Mouse (Mus musculus): ENCODE data around the gene Mast3. TPM values are rescaled to one million over a fixed set of nuclear protein-coding genes. Genes with fewer than 3 reads are reported as not detected.
"Not testable (repeated sequence)": the region's sequence is repeated elsewhere in the genome, so short reads cannot be mapped to it uniquely, and the experiment has no call there.

Gene Mast3
- polyA plus RNA-seq, 1 experiment from 2014 or later = 18.3 TPM

DNA sequence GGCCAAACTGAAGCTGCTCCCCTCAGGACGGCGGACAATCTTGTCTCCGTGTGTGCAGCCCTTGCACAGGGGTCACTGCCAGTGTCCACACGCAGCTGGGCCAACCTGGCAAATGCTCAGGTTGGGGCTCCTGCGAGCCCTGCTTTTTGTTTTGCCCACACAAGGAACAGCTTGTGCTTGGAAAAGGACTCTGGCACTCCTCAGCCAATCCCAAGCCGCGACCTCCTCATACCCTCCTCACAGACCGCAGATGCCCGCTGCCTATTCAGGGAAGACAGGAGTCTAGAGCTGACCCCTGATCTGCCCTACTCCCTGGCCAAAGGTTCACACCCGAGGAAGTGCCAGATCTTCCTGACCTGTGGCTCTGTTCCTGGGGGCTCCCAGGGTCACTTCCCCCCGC, 27.5 kb upstream of the Mast3 start:
- H3K27me3 ChIP-seq = no peaks in the 10 kb centered on the region
- no peak overlapping the region for H3K27ac ChIP-seq
- ATAC-seq = no peak
- no peaks in the 10 kb centered on the region for H3K9me3 ChIP-seq
- no peak overlapping the region for H3K4me3 ChIP-seq (replicated peaks)
- no peak overlapping the region for H3K4me2 ChIP-seq (replicated peaks)
- 0 out of 2 replicates have a peak overlapping the region, but pooled peaks have one; percentile 19 for H3K9ac ChIP-seq (replicated peaks)
- peaks cover 18% of the 10 kb centered on the region; the same call in 1 of the 2 replicates for H3K36me3 ChIP-seq
- peaks cover 14% of the 10 kb centered on the region; the same call in 1 of the 2 replicates for H3K4me1 ChIP-seq (replicated peaks)
- 69% methylated on average over 11 of the region's 11 CpGs for WGBS

DNA sequence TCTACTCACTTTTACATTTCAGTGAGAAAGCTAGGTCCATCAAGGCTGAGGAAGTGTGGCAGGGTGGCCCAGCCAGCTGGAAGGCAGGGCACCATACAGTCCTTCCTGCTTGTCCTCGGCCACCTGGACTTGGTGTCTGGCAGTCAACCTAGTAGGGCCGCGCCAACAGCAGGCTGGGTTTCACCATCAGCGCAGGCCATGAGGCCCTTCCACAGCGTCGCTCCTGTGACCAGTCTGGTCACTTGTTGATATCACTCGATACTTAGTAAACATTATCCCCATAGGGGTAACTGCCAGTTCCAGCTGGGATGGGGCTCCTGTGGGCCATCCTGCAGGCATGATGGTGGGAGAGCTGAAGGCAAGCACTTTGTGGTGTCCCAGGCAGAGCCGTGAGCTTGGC, 26.7 kb upstream of the Mast3 start:
- no peak for ATAC-seq
- no peaks in the 10 kb centered on the region for H3K9me3 ChIP-seq
- peaks cover 14% of the 10 kb centered on the region; the same call in 1 of the 2 replicates for H3K4me1 ChIP-seq (replicated peaks)

GRCm38 (mm10) chr8:70827796-70828195, 22.9 kb upstream of the Mast3 start:
- Histone ChIP-seq H3K4me3 (replicated peaks) (no peak overlapping the region), H3K4me1 (replicated peaks) (peaks cover 9% of the 10 kb centered on the region; the same call in 1 of the 2 replicates), H3K9ac (replicated peaks) (no peak overlapping the region), H3K27ac (no peak overlapping the region), H3K36me3 (no peaks in the 10 kb centered on the region), H3K9me3 (no peaks in the 10 kb centered on the region), H3K27me3 (no peaks in the 10 kb centered on the region), H3K4me2 (replicated peaks) (no peak overlapping the region)
- ATAC-seq = no peak
- 91% methylated on average over 1 of the region's 1 CpGs for WGBS

More for the DNA sequence above, 26.7 kb upstream of the Mast3 start:
- Histone ChIP-seq H3K27me3 (no peaks in the 10 kb centered on the region), H3K4me3 (replicated peaks) (no peak overlapping the region), H3K4me2 (replicated peaks) (no peak overlapping the region), H3K9ac (replicated peaks) (no peak overlapping the region), H3K27ac (no peak overlapping the region), H3K36me3 (peaks cover 15% of the 10 kb centered on the region; the same call in 1 of the 2 replicates)
- 88% methylated on average over 8 of the region's 8 CpGs for WGBS

- peaks cover 5% of the 10 kb centered on the region; the same call in 1 of the 2 replicates for H3K4me1 ChIP-seq (replicated peaks)
- H3K4me3 ChIP-seq (replicated peaks) = no peak overlapping the region
- 95% methylated on average over 2 of the region's 2 CpGs for WGBS
- H3K9me3 ChIP-seq = no peaks in the 10 kb centered on the region
- no peak overlapping the region for H3K27ac ChIP-seq
- no peak overlapping the region for H3K4me2 ChIP-seq (replicated peaks)
- no peak for ATAC-seq
- peaks cover 2% of the 10 kb centered on the region; the same call in 1 of the 2 replicates for H3K27me3 ChIP-seq
- no peaks in the 10 kb centered on the region for H3K36me3 ChIP-seq
- no peak overlapping the region for H3K9ac ChIP-seq (replicated peaks)
Observed at GRCm38 (mm10) chr8:70827010-70827409, 22.2 kb upstream of the Mast3 start.

GRCm38 (mm10) chr8:70825816-70826215, 21.0 kb upstream of the Mast3 start:
- WGBS = 89% methylated on average over 8 of the region's 8 CpGs
- H3K4me2 ChIP-seq (replicated peaks) = no peak overlapping the region
- H3K27ac ChIP-seq = no peak overlapping the region
- no peaks in the 10 kb centered on the region for H3K36me3 ChIP-seq
- H3K9me3 ChIP-seq = no peaks in the 10 kb centered on the region
- no peak overlapping the region for H3K4me3 ChIP-seq (replicated peaks)
- H3K4me1 ChIP-seq (replicated peaks) = no peaks in the 10 kb centered on the region
- H3K9ac ChIP-seq (replicated peaks) = no peak overlapping the region
- ATAC-seq = no peak
- peaks cover 13% of the 10 kb centered on the region for H3K27me3 ChIP-seq

GRCm38 (mm10) chr8:70823802-70824201, 18.9 kb upstream of the Mast3 start:
- peaks cover 33% of the 10 kb centered on the region for H3K27me3 ChIP-seq
- WGBS = 85% methylated on average over 7 of the region's 7 CpGs
- H3K36me3 ChIP-seq = no peaks in the 10 kb centered on the region
- 0 out of 2 replicates have a peak, but pooled peaks cover 2% of the 10 kb centered on the region for H3K4me1 ChIP-seq (replicated peaks)
- no peak overlapping the region; the same call in 1 of the 2 replicates for H3K9ac ChIP-seq (replicated peaks)
- peaks cover 7% of the 10 kb centered on the region; the same call in 1 of the 2 replicates for H3K9me3 ChIP-seq
- no peak for ATAC-seq
- H3K27ac ChIP-seq = no peak overlapping the region
- H3K4me2 ChIP-seq (replicated peaks) = no peak overlapping the region
- no peak overlapping the region for H3K4me3 ChIP-seq (replicated peaks)

DNA sequence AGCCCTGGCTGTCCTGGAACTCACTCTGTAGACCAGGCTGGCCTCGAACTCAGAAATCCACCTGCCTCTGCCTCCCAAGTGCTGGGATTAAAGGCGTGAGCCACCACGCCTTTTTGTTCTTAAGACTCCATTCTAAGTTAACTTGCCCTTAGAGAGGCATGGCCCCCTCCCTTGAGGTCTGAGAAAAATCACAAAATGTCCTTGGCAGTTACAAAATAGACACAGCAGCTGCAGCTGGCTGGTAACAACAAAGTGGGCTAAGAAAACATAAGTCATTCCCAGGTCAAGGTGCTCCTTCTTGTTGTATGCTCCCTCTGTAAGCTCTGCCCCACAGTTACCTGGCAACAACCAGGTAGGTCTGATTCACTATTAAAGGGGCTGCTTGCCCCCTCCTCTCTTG, 17.7 kb upstream of the Mast3 start:
- not testable (repeated sequence) for H3K9ac ChIP-seq (replicated peaks); H3K27ac ChIP-seq; ATAC-seq; H3K36me3 ChIP-seq; H3K9me3 ChIP-seq; H3K4me3 ChIP-seq (replicated peaks); H3K4me2 ChIP-seq (replicated peaks); H3K4me1 ChIP-seq (replicated peaks)
- H3K27me3 ChIP-seq = peaks cover 39% of the 10 kb centered on the region
- 85% methylated on average over 3 of the region's 3 CpGs for WGBS

GRCm38 (mm10) chr8:70821992-70822391, 17.1 kb upstream of the Mast3 start:
- Histone ChIP-seq H3K27me3 (peaks cover 45% of the 10 kb centered on the region), H3K4me3 (replicated peaks) (no peak overlapping the region), H3K4me2 (replicated peaks) (no peak overlapping the region), H3K9ac (replicated peaks) (no peak overlapping the region), H3K9me3 (peaks cover 8% of the 10 kb centered on the region; the same call in 1 of the 2 replicates), H3K27ac (no peak overlapping the region), H3K36me3 (no peaks in the 10 kb centered on the region), H3K4me1 (replicated peaks) (0 out of 2 replicates have a peak, but pooled peaks cover 2% of the 10 kb centered on the region)
- ATAC-seq = no peak
- WGBS = 53% methylated on average over 11 of the region's 11 CpGs

DNA sequence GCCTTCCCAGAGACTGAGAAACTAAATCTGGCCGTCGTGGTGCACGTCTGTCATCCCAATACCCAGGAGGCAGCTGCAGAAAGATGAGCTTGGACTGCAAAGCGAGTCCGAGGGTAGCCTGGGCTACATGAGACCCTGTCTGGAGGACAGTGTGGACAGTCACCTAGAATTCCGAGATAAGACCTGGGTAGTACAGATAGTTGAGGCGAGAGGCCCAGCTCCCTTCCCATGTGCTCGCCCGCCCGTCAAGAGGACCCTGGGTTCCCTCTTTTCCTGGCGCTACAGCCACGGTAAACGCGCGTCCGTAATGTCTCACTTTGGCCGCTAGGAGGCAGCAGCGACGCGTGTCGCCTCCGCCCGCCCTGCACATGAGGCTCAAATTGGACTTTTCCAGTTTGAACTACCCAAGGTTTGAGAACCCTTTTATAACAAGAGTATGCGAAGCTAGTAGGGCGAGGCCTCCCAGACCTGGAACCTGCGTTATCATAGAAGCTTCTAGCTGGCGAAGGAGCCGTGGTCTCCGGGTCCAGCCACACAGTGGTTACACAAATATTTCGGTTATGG, 16.6 kb upstream of the Mast3 start:
- ATAC-seq = peak; percentile 43

GRCm38 (mm10) chr8:70820101-70820935, 15.5 kb upstream of the Mast3 start:
- 0 out of 2 replicates have a peak, but pooled peaks cover 6% of the 10 kb centered on the region for H3K4me1 ChIP-seq (replicated peaks)
- H3K27me3 ChIP-seq = peaks cover 62% of the 10 kb centered on the region
- 4% methylated on average over 31 of the region's 31 CpGs for WGBS
- H3K27ac ChIP-seq = no peak overlapping the region
- no peaks in the 10 kb centered on the region for H3K36me3 ChIP-seq
- peak; percentile 43 for ATAC-seq
- H3K9me3 ChIP-seq = peaks cover 8% of the 10 kb centered on the region; the same call in 1 of the 2 replicates
- no peak overlapping the region for H3K4me3 ChIP-seq (replicated peaks)
- H3K4me2 ChIP-seq (replicated peaks) = no peak overlapping the region
- H3K9ac ChIP-seq (replicated peaks) = no peak overlapping the region

More for the DNA sequence above, 16.6 kb upstream of the Mast3 start:
- Histone ChIP-seq H3K36me3 (no peaks in the 10 kb centered on the region), H3K9me3 (peaks cover 8% of the 10 kb centered on the region; the same call in 1 of the 2 replicates), H3K4me1 (replicated peaks) (0 out of 2 replicates have a peak, but pooled peaks cover 6% of the 10 kb centered on the region), H3K4me3 (replicated peaks) (no peak overlapping the region), H3K9ac (replicated peaks) (no peak overlapping the region), H3K4me2 (replicated peaks) (no peak overlapping the region), H3K27me3 (peaks cover 50% of the 10 kb centered on the region), H3K27ac (no peak overlapping the region)
- 14% methylated on average over 30 of the region's 30 CpGs for WGBS

DNA sequence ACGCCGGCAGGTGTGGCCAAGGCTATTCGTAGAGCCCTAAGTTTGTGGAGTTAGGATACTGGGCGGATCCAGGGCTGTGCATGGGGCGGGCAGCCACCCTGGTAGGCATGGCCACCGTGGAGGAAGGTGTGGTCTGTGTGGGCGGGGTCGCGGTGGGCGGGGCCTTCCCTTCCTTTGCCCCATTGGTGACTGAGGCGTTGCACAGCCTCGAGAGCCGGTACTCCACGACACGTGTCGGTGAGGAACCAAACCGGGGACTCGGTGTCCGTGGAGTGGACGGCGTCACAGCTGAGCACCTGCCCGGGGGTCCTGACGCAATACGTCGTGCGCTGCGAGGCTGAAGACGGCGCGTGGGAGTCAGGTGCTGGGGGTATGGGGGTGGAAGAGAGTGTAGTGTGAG, 11.8 kb upstream of the Mast3 start:
- H3K4me3 ChIP-seq (replicated peaks) = peak overlapping the region; percentile 11; the same call in 1 of the 2 replicates
- H3K4me2 ChIP-seq (replicated peaks) = peak overlapping the region; percentile 32
- H3K27ac ChIP-seq = no peak overlapping the region
- ATAC-seq = 0 out of 2 replicates have a peak, but pooled peaks have one; percentile 28
- H3K4me1 ChIP-seq (replicated peaks) = 0 out of 2 replicates have a peak, but pooled peaks cover 6% of the 10 kb centered on the region
- H3K9ac ChIP-seq (replicated peaks) = no peak overlapping the region
- no peaks in the 10 kb centered on the region for H3K36me3 ChIP-seq
- peaks cover 8% of the 10 kb centered on the region; the same call in 1 of the 2 replicates for H3K9me3 ChIP-seq
- 8% methylated on average over 30 of the region's 30 CpGs for WGBS
- H3K27me3 ChIP-seq = peaks cover 63% of the 10 kb centered on the region

DNA sequence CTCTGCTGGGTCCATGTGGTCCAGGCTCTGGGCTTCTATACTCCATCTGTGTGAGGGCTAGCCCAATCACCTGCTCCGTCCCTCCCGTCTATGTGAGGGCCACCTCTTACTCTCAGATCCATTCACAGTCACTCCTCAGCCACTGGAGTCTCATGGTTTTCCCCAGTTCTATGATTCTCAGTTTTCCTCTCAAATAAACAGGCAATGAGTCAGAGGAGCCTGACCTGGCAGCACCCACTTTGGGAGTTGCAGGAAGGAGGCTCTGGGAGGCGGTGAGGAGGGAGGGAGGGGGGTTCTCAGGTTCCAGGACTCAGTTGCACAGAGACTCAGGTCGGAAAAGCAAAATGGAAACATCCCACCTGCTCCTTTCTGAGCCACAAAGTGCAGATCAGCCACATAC, 8.0 kb upstream of the Mast3 start:
- no peak overlapping the region for H3K9ac ChIP-seq (replicated peaks)
- no peak for ATAC-seq
- no peak overlapping the region for H3K27ac ChIP-seq
- H3K9me3 ChIP-seq = no peaks in the 10 kb centered on the region
- 0 out of 2 replicates have a peak, but pooled peaks cover 4% of the 10 kb centered on the region for H3K4me1 ChIP-seq (replicated peaks)
- 64% methylated on average over 4 of the region's 4 CpGs for WGBS
- H3K27me3 ChIP-seq = peaks cover 30% of the 10 kb centered on the region
- H3K4me3 ChIP-seq (replicated peaks) = no peak overlapping the region
- H3K4me2 ChIP-seq (replicated peaks) = no peak overlapping the region
- H3K36me3 ChIP-seq = no peaks in the 10 kb centered on the region
